Mouse (Mus musculus): ENCODE data around the gene Dse. TPM values are rescaled to one million over a fixed set of nuclear protein-coding genes. Genes with fewer than 3 reads are reported as not detected.
A peak's percentile ranks its signal among the peaks of the same experiment; 100 is the strongest.

Dse gene
- polyA plus RNA-seq, 1 experiment from 2014 or later, result 25.4 TPM

DNA sequence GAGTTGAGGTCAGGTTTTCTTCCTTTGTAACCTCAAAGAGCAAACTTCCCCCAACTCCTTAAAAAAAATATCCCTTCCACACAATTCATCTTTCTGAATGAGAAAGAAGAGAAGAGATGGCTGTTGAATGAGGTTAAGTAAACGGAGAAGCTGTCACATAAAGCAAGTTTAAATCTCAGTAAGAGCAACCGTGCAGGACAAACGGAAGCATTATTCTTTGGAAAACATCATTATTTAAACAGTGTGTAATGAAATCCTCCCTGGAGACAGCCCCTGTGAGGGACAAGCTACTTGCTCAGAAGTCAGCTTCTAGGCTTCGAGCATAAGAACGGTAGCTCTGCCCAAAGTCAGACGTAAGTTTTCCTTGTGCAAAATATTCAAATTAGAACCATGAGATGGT is 57.1 kb downstream of the Dse start:
- no peaks in the 10 kb centered on the region for H3K27me3 ChIP-seq (ENCODE audit: insufficient read depth, low read length)
- H3K9ac ChIP-seq (replicated peaks; ENCODE audit: low read length), result no peak overlapping the region
- no peaks in the 10 kb centered on the region for H3K9me3 ChIP-seq (ENCODE audit: low read length)
- H3K27ac ChIP-seq (ENCODE audit: low read length), result no peak overlapping the region
- H3K4me2 ChIP-seq (replicated peaks; ENCODE audit: low read depth, low read length), result no peak overlapping the region
- peaks cover 11% of the 10 kb centered on the region; the same call in 1 of the 2 replicates for H3K36me3 ChIP-seq (ENCODE audit: insufficient read depth, low read length)
- WGBS, result 21% methylated on average over 6 of the region's 6 CpGs
- no peak overlapping the region for H3K4me3 ChIP-seq (ENCODE audit: low read length)
- 0 out of 2 replicates have a peak, but pooled peaks cover 2% of the 10 kb centered on the region for H3K4me1 ChIP-seq (ENCODE audit: insufficient read depth, low read length)
- peak; percentile 72 for ATAC-seq (ENCODE audit: low FRiP score, low TSS enrichment)

DNA sequence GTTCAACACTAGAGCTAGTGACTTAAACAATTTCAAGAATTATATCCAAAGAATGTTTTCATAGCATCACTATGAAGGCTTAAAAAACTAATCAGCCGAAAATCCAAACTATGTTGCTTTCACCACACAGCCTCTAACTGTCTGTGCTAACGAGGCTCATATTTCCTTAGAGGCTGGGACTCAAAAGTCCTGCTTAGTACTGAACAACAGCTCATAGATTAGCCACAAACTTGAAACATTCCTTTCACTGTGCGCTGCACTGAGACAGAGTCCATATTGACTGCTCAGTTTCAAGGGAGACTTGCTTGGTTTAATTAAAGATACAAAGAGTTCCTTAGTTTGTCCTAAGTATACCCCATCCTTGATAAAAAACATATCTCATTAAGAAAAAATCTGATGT is 57.7 kb downstream of the Dse start:
- 28% methylated on average over 3 of the region's 3 CpGs for WGBS
- no peaks in the 10 kb centered on the region for H3K27me3 ChIP-seq (ENCODE audit: insufficient read depth, low read length)
- no peak overlapping the region for H3K9ac ChIP-seq (replicated peaks; ENCODE audit: low read length)
- H3K9me3 ChIP-seq (ENCODE audit: low read length), result no peaks in the 10 kb centered on the region
- H3K4me1 ChIP-seq (ENCODE audit: insufficient read depth, low read length), result 0 out of 2 replicates have a peak, but pooled peaks cover 2% of the 10 kb centered on the region
- ATAC-seq (ENCODE audit: low FRiP score, low TSS enrichment), result peak; percentile 70; the same call in 1 of the 2 replicates
- H3K4me3 ChIP-seq (ENCODE audit: low read length), result no peak overlapping the region
- H3K27ac ChIP-seq (ENCODE audit: low read length), result no peak overlapping the region
- H3K4me2 ChIP-seq (replicated peaks; ENCODE audit: low read depth, low read length), result no peak overlapping the region
- H3K36me3 ChIP-seq (ENCODE audit: insufficient read depth, low read length), result peaks cover 11% of the 10 kb centered on the region; the same call in 1 of the 2 replicates

DNA sequence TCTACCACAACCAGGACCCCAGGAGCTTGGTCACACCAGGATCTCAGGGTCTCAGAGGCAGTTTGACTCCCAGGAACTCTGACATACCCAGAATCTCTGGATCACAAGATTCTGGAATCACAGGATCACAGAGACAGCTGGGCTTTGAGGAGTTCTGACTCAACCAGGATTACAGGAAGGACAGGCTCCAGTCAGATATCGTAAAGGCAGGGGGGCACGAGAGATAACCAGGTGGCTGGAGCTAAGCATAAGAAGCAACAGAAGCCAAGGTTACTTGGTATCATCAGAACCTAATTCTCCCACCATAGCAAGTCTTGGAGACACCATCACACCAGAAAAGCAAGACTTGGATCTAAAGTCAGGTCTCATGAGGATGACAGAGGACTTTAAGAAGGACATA is 65.8 kb downstream of the Dse start:
- WGBS, result 80% methylated on average over 2 of the region's 2 CpGs
- Histone ChIP-seq H3K4me2 (replicated peaks; ENCODE audit: low read depth, low read length) (no peak overlapping the region), H3K4me3 (ENCODE audit: low read length) (no peak overlapping the region), H3K9me3 (ENCODE audit: low read length) (peaks cover 3% of the 10 kb centered on the region; the same call in 1 of the 2 replicates), H3K27me3 (ENCODE audit: insufficient read depth, low read length) (no peaks in the 10 kb centered on the region), H3K9ac (replicated peaks; ENCODE audit: low read length) (no peak overlapping the region), H3K4me1 (ENCODE audit: insufficient read depth, low read length) (no peaks in the 10 kb centered on the region), H3K36me3 (ENCODE audit: insufficient read depth, low read length) (no peaks in the 10 kb centered on the region), H3K27ac (ENCODE audit: low read length) (no peak overlapping the region)
- no peak for ATAC-seq (ENCODE audit: low FRiP score, low TSS enrichment)

DNA sequence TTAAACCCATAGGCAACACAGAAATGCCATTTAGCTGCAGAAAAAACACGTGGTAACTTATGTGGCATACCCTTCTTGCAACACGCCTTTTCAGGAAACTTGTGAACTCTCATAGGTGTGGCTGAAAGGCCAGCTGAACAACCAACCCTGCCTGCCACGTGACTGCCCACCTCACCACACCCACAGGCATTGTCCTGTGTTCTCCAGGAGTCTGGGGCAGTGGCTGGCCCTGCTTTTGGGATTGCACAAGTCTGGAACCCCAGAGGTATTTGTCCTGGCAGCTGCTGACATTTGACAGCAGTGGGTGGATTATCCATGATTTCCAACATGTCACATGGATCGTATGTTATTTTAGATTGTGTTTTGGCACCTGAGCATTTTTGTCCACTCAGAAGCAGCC is 67.7 kb downstream of the Dse start:
- Histone ChIP-seq H3K4me2 (replicated peaks; ENCODE audit: low read depth, low read length) (no peak overlapping the region), H3K9me3 (ENCODE audit: low read length) (peaks cover 3% of the 10 kb centered on the region; the same call in 1 of the 2 replicates), H3K4me3 (ENCODE audit: low read length) (no peak overlapping the region), H3K4me1 (ENCODE audit: insufficient read depth, low read length) (no peaks in the 10 kb centered on the region), H3K36me3 (ENCODE audit: insufficient read depth, low read length) (no peaks in the 10 kb centered on the region), H3K27ac (ENCODE audit: low read length) (no peak overlapping the region), H3K27me3 (ENCODE audit: insufficient read depth, low read length) (no peaks in the 10 kb centered on the region), H3K9ac (replicated peaks; ENCODE audit: low read length) (no peak overlapping the region)
- 74% methylated on average over 4 of the region's 4 CpGs for WGBS
- ATAC-seq (ENCODE audit: low FRiP score, low TSS enrichment), result no peak

DNA sequence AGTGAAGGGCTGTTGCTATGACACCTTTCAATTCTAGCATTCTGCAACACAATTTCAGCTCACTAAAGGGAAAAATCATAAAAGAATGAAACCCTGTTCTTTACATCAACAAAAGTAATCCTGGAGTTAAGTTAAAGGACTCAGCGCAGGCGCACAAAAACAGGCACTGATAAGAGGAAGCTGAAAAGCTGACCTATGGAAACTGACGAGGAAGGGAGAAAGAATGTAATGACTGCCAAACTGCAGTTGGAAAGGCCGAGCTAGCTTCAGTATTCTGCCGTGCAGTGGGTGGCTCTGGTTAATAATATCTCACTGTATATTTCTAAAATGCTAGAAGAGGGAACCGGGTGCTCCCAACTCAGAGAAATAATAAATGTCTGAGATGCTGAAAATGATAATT is 69.5 kb downstream of the Dse start:
- H3K4me2 ChIP-seq (replicated peaks; ENCODE audit: low read depth, low read length), result no peak overlapping the region
- no peaks in the 10 kb centered on the region for H3K4me1 ChIP-seq (ENCODE audit: insufficient read depth, low read length)
- H3K9ac ChIP-seq (replicated peaks; ENCODE audit: low read length), result no peak overlapping the region
- H3K36me3 ChIP-seq (ENCODE audit: insufficient read depth, low read length), result no peaks in the 10 kb centered on the region
- H3K9me3 ChIP-seq (ENCODE audit: low read length), result no peaks in the 10 kb centered on the region
- no peak overlapping the region for H3K27ac ChIP-seq (ENCODE audit: low read length)
- 71% methylated on average over 6 of the region's 6 CpGs for WGBS
- no peak overlapping the region for H3K4me3 ChIP-seq (ENCODE audit: low read length)
- H3K27me3 ChIP-seq (ENCODE audit: insufficient read depth, low read length), result no peaks in the 10 kb centered on the region
- ATAC-seq (ENCODE audit: low FRiP score, low TSS enrichment), result no peak

DNA sequence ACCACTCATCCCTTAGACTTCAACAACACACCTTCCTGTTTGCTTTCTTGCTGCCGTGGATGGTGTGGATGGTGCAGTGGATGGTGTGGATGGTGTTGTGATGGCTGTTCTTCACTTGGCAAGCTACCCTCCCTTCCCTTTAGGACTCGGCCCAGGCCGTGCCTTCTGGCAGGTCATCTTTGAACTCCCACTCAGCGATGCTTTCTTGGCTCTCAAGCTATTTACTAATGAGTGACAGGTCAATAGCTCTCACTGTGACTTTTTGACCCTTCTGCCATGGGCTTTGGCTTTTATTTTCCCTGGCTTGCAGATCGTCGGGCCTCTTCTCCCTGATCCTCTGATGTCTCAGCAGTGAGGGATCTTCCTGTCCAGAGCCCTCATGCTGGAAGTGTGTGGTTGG is 71.1 kb downstream of the Dse start:
- no peaks in the 10 kb centered on the region for H3K9me3 ChIP-seq (ENCODE audit: low read length)
- H3K36me3 ChIP-seq (ENCODE audit: insufficient read depth, low read length), result no peaks in the 10 kb centered on the region
- no peak overlapping the region for H3K27ac ChIP-seq (ENCODE audit: low read length)
- H3K9ac ChIP-seq (replicated peaks; ENCODE audit: low read length), result no peak overlapping the region
- H3K4me2 ChIP-seq (replicated peaks; ENCODE audit: low read depth, low read length), result no peak overlapping the region
- ATAC-seq (ENCODE audit: low FRiP score, low TSS enrichment), result peak; percentile 49; the same call in 1 of the 2 replicates
- H3K27me3 ChIP-seq (ENCODE audit: insufficient read depth, low read length), result no peaks in the 10 kb centered on the region
- no peak overlapping the region for H3K4me3 ChIP-seq (ENCODE audit: low read length)
- WGBS, result 17% methylated on average over 6 of the region's 6 CpGs
- no peaks in the 10 kb centered on the region for H3K4me1 ChIP-seq (ENCODE audit: insufficient read depth, low read length)

DNA sequence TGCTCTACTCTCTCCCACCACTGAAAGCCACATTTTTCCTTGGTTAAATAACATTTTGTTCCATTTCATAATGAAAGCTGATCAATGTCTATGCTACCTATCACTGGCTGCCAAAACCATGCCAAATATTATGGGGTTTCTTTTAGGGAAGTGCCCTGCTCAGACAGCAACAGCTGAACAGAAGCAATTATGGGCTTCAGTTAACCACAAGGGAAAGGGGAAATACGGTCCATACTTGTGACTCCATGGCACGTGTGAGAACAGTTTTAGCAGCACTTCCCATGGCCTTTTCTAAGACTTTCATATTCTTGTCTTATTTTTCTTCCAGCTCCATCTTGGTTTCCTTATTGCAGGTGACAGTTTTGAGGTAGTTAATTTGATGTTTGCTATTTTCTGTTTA is 76.2 kb downstream of the Dse start:
- Histone ChIP-seq H3K4me3 (ENCODE audit: low read length) (no peak overlapping the region), H3K36me3 (ENCODE audit: insufficient read depth, low read length) (no peaks in the 10 kb centered on the region), H3K4me2 (replicated peaks; ENCODE audit: low read depth, low read length) (no peak overlapping the region), H3K9ac (replicated peaks; ENCODE audit: low read length) (no peak overlapping the region), H3K27ac (ENCODE audit: low read length) (no peak overlapping the region), H3K27me3 (ENCODE audit: insufficient read depth, low read length) (peaks cover 3% of the 10 kb centered on the region; the same call in 1 of the 2 replicates), H3K9me3 (ENCODE audit: low read length) (no peaks in the 10 kb centered on the region), H3K4me1 (ENCODE audit: insufficient read depth, low read length) (0 out of 2 replicates have a peak, but pooled peaks cover 5% of the 10 kb centered on the region)
- no peak for ATAC-seq (ENCODE audit: low FRiP score, low TSS enrichment)
- WGBS, result 79% methylated on average over 2 of the region's 2 CpGs

DNA sequence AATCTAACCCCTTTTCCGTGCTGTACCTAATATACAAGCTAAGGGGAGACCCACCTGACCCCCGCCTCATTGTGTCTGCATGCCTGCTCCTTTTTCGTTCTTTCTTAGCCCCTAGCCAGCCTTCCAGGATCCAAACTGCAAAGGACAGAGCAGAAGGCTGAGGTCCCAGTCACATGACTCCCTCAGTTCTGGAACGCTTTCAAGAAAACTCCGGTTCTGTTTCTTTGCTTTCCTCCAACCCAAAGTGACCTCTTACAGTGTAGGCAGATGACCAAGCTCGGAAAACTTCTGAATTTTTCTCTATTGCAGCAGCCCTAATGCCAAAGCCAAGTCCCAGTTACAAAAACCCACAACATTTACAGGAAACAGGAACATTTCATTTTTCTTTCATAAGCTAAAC is 79.1 kb downstream of the Dse start:
- ATAC-seq (ENCODE audit: low FRiP score, low TSS enrichment), result no peak
- Histone ChIP-seq H3K9ac (replicated peaks; ENCODE audit: low read length) (no peak overlapping the region), H3K27me3 (ENCODE audit: insufficient read depth, low read length) (peaks cover 3% of the 10 kb centered on the region; the same call in 1 of the 2 replicates), H3K36me3 (ENCODE audit: insufficient read depth, low read length) (no peaks in the 10 kb centered on the region), H3K9me3 (ENCODE audit: low read length) (no peaks in the 10 kb centered on the region), H3K27ac (ENCODE audit: low read length) (no peak overlapping the region), H3K4me3 (ENCODE audit: low read length) (no peak overlapping the region), H3K4me1 (ENCODE audit: insufficient read depth, low read length) (0 out of 2 replicates have a peak, but pooled peaks cover 5% of the 10 kb centered on the region), H3K4me2 (replicated peaks; ENCODE audit: low read depth, low read length) (no peak overlapping the region)
- WGBS, result 71% methylated on average over 6 of the region's 6 CpGs

DNA sequence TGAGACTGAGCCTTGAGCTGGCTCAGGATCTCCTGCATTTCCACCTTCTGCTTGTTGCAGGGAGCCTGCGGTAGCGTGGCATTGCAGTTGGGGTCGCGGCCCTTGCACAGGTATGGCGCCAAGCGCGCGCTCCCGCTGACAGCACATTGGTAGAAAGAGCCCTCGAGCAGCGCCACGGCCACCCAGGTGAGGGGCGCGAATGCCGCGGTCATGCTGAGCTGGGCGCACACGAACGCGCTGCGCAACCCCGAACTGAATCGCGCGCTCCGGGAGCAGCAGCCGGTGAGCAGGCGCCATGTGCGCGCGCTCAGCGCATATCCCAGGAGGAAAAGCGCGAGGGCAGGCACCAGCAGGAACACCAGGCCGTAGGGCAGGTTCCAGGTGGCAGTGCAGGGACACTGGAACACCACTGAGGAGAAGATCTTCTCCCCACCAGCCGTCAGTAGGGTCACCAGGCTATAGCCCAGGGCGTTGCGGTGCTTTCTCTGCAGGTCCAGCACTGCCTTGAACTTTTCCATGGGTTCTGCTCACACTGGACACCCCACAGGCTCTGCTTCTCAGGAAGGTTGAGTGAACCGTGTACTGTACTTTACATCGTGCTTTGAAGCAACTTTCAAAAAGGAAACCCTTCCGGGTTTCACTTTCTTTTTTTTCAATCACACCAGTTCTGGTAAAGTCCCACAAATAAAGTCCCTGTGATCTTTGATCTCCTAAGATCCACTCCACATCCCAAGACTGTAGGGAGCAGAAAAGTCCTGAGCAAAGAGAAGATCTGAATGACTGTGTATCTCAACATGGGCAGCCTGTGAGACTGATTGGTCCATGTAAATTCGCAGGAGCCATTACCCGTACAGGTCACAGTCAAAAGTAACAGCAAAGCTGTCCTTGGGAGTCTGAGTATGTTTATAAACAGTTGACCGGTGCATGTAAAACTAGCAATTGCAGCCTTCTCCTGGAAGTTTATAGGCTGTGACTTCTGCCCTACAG is 79.8 kb downstream of the Dse start, which contains the start of gene Calhm6:
Gene Calhm6, minus strand, starts transcription at position 593 of the 987 bp plus-strand sequence.
- peaks cover 3% of the 10 kb centered on the region; the same call in 1 of the 2 replicates for H3K27me3 ChIP-seq (ENCODE audit: insufficient read depth, low read length)
- no peaks in the 10 kb centered on the region for H3K9me3 ChIP-seq (ENCODE audit: low read length)
- 0 out of 2 replicates have a peak, but pooled peaks cover 5% of the 10 kb centered on the region for H3K4me1 ChIP-seq (ENCODE audit: insufficient read depth, low read length)
- peak within 1 kb of the TSS; percentile 66 for H3K9ac ChIP-seq (replicated peaks; ENCODE audit: low read length)
- no peak within 1 kb of the TSS for H3K27ac ChIP-seq (ENCODE audit: low read length)
- 15% methylated on average over 44 of the region's 44 CpGs for WGBS
- peak within 1 kb of the TSS; percentile 59 for H3K4me3 ChIP-seq (ENCODE audit: low read length)
- ATAC-seq (ENCODE audit: low FRiP score, low TSS enrichment), result peak; percentile 91; the same call in 1 of the 2 replicates
- peak within 1 kb of the TSS; percentile 92 for H3K4me2 ChIP-seq (replicated peaks; ENCODE audit: low read depth, low read length)
- H3K36me3 ChIP-seq (ENCODE audit: insufficient read depth, low read length), result no peaks in the 10 kb centered on the region

DNA sequence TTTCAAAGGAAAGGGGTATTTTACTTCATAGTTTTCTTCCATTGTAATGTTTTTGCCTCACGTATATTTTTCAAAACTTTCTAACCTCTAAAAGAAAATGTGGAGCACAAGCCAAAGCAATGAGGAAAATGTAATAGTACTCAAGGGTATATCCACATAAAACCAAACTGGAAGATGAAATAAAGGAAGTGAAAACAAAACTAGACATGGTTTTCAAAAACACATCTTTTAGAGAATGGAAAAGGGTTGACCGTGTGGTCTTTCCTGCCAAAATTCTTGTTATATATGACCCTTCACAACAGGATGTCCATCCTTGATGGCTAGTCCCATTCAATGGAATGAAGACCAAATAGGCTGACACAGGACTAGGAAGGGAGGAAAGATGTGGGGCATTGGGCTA is 89.1 kb downstream of the Dse start:
- Histone ChIP-seq H3K9ac (replicated peaks; ENCODE audit: low read length) (no peak overlapping the region), H3K4me1 (ENCODE audit: insufficient read depth, low read length) (no peaks in the 10 kb centered on the region), H3K36me3 (ENCODE audit: insufficient read depth, low read length) (no peaks in the 10 kb centered on the region), H3K4me2 (replicated peaks; ENCODE audit: low read depth, low read length) (no peak overlapping the region), H3K9me3 (ENCODE audit: low read length) (no peaks in the 10 kb centered on the region), H3K4me3 (ENCODE audit: low read length) (no peak overlapping the region), H3K27me3 (ENCODE audit: insufficient read depth, low read length) (no peaks in the 10 kb centered on the region), H3K27ac (ENCODE audit: low read length) (no peak overlapping the region)
- ATAC-seq (ENCODE audit: low FRiP score, low TSS enrichment), result no peak
- 87% methylated on average over 2 of the region's 2 CpGs for WGBS
